Comparison of ENCODE assay signal across 8 mouse cellular contexts in genomic region chr10:56228568-56229209, GRCm38 (mm10). TPM values are rescaled to one million over a fixed set of nuclear protein-coding genes. Genes with fewer than 3 reads are reported as not detected.
DNase-seq lines count a peak whose midpoint lies in the region; ATAC-seq and TF ChIP-seq lines count a peak whose summit lies in the region.

Gene Tbc1d32 (minus strand): TSS chr10:56228689.

- peak within 1 kb of the TSS; percentile 71 for H3K4me2 ChIP-seq in lung, postnatal 0 days (replicated peaks; ENCODE audit: low read depth, low read length)

- TF ChIP-seq CTCF in lung, postnatal 0 days (IDR thresholded peaks at IDR 0.05): peak; percentile 7; the same call in 1 of the 2 replicates

- peak; percentile 54; the same call in 1 of the 2 replicates for TF ChIP-seq EP300 in lung, postnatal 0 days (IDR thresholded peaks at IDR 0.05)

- H3K4me3 ChIP-seq in hindbrain, embryonic 10.5 days: peak within 1 kb of the TSS; percentile 63
- H3K4me3 ChIP-seq in lung, postnatal 0 days (ENCODE audit: low read depth, low read length): peak within 1 kb of the TSS; percentile 58

- peak; percentile 98 for DNase-seq in MN1 (ENCODE audit: low spot score)
- peak; percentile 89 for DNase-seq in cerebellum, adult 9-10 months
- peak; percentile 93 for DNase-seq in hindbrain, embryonic 10.5 days (ENCODE audit: low spot score)
- peak; percentile 92 for DNase-seq in layer of hippocampus, adult 9-11 months
- DNase-seq in lung, postnatal 0 days (ENCODE audit: low spot score): peak; percentile 96
- peak; percentile 88 for DNase-seq in ovary, postnatal 14 days (ENCODE audit: low spot score)
- DNase-seq in thymus, postnatal 14 days: peak; percentile 92

- ATAC-seq in frontal cortex, adult (ENCODE audit: low TSS enrichment): peak; percentile 99
- peak; percentile 99 for ATAC-seq in lung, postnatal 0 days

- 3% methylated on average over 42 of the region's 42 CpGs for WGBS in hindbrain, embryonic 10.5 days
- WGBS in lung, postnatal 0 days: 3% methylated on average over 42 of the region's 42 CpGs

- H3K27me3 ChIP-seq in hindbrain, embryonic 10.5 days (ENCODE audit: insufficient read depth, poor library complexity, severe bottlenecking): no peaks in the 10 kb centered on the region
- H3K27me3 ChIP-seq in lung, postnatal 0 days (replicated peaks; ENCODE audit: insufficient read depth, low read length): no peaks in the 10 kb centered on the region

- H3K9ac ChIP-seq in lung, postnatal 0 days (replicated peaks; ENCODE audit: low read depth): peak within 1 kb of the TSS; percentile 29; the same call in 1 of the 2 replicates

- no peaks in the 10 kb centered on the region for H3K9me3 ChIP-seq in hindbrain, embryonic 10.5 days
- no peaks in the 10 kb centered on the region for H3K9me3 ChIP-seq in lung, postnatal 0 days (ENCODE audit: low read length)

- peaks cover 8% of the 10 kb centered on the region for H3K4me1 ChIP-seq in hindbrain, embryonic 10.5 days (replicated peaks)
- H3K4me1 ChIP-seq in lung, postnatal 0 days (ENCODE audit: insufficient read depth, low read depth, low read length): no peaks in the 10 kb centered on the region

- no peaks in the 10 kb centered on the region for H3K36me3 ChIP-seq in hindbrain, embryonic 10.5 days
- no peaks in the 10 kb centered on the region for H3K36me3 ChIP-seq in lung, postnatal 0 days (ENCODE audit: insufficient read depth, low read length)

- H3K27ac ChIP-seq in hindbrain, embryonic 10.5 days: peak within 1 kb of the TSS; percentile 92
- H3K27ac ChIP-seq in lung, postnatal 0 days (ENCODE audit: low read length): peak within 1 kb of the TSS; percentile 85

RNA-seq across cellular contexts. Expression of gene Tbc1d32, which starts in this region (rescaled TPM):
- polyA plus RNA-seq in hindbrain, embryonic 10.5 days (2016; fragmentation: Nextera tagmentation; extraction: Ambion mirVana): 2.5 and 3.4 TPM in 2 replicates
- polyA plus RNA-seq in lung, postnatal 0 days (2015; fragmentation: Nextera tagmentation; extraction: Ambion mirVana): 1.6 and 2.1 TPM in 2 replicates

Comparison
In these comparisons a context has a peak if more than half of its experiments do, and no peak if none do; other contexts are left out.
1. Peak in every context shown above with its lines: DNase-seq, ATAC-seq, H3K4me3 ChIP-seq and H3K27ac ChIP-seq.